Mouse (Mus musculus): Measurements from ENCODE around the gene Srpk1. TPM values are rescaled to one million over a fixed set of nuclear protein-coding genes. Genes with fewer than 3 reads are reported as not detected.

The Srpk1 gene
- total and polyA plus RNA-seq, 3 experiments = 60.8 to 129 (median 65.9) TPM

GRCm38 (mm10) chr17:28618124-28618523 is 4.4 kb downstream of the Srpk1 start:
- dilution Hi-C loops (cut with MboI; ENCODE audit: extremely low pct_ligation_motif_present, extremely low pct_unique_long_range_greater_than_20kb, low sequenced_read_pairs) (no loop called here), in situ Hi-C loops (cut with MboI; ENCODE audit: low pct_ligation_motif_present, low pct_unique_long_range_greater_than_20kb, low sequenced_read_pairs) (no loop called here)
- H3K79me2 ChIP-seq (replicated peaks; ENCODE audit: control insufficient read depth, extremely low read depth, insufficient read depth, poor library complexity, severe bottlenecking) = peaks cover 82% of the 10 kb centered on the region
- H3K27ac ChIP-seq (ENCODE audit: insufficient read depth, low read depth) = no peak overlapping the region
- no peak for DNase-seq (ENCODE audit: extremely low read depth)
- H3K27me3 ChIP-seq (replicated peaks) = no peaks in the 10 kb centered on the region
- no peak overlapping the region for H3K9ac ChIP-seq (ENCODE audit: insufficient read depth, low read depth)
- peaks cover 35 to 63% of the 10 kb centered on the region in 2 experiments for H3K36me3 ChIP-seq (replicated peaks in 1 of 2; ENCODE audit: control insufficient read depth in 1 of 2, insufficient read depth in 1 of 2, low read length in 1 of 2)
- TF ChIP-seq HCFC1 (IDR thresholded peaks at IDR 0.05; ENCODE audit: low read depth, low read length) (no peak), SIN3A (IDR thresholded peaks at IDR 0.05; ENCODE audit: low read length) (no peak), SMC3 (IDR thresholded peaks at IDR 0.05; ENCODE audit: low read depth, low read length) (no peak), ELF1 (IDR thresholded peaks at IDR 0.05; ENCODE audit: low read depth, low read length) (no peak), USF1 (IDR thresholded peaks at IDR 0.05; ENCODE audit: low read depth, low read length) (no peak), POLR2AphosphoS2 (IDR thresholded peaks at IDR 0.05; ENCODE audit: low read depth, low read length) (no peak), UBTF (IDR thresholded peaks at IDR 0.05; ENCODE audit: low read depth, low read length) (no peak), CHD2 (IDR thresholded peaks at IDR 0.05; ENCODE audit: low read length) (no peak)
- H3K9me3 ChIP-seq (replicated peaks; ENCODE audit: low read length) = no peaks in the 10 kb centered on the region
- peaks cover 3 to 47% of the 10 kb centered on the region in 2 experiments for H3K4me1 ChIP-seq (ENCODE audit: control insufficient read depth in 1 of 2, insufficient read depth in 2 of 2)
- H3K4me3 ChIP-seq (replicated peaks in 1 of 3; ENCODE audit: low read depth in 2 of 3, low read length in 2 of 3, poor library complexity in 1 of 3) = no peak overlapping the region
- H3K4me2 ChIP-seq (ENCODE audit: insufficient read depth, low read depth, poor library complexity, severe bottlenecking) = no peak overlapping the region

- Histone ChIP-seq H3K27me3 (replicated peaks) (no peaks in the 10 kb centered on the region), H3K9me3 (replicated peaks; ENCODE audit: low read length) (no peaks in the 10 kb centered on the region), H3K27ac (ENCODE audit: insufficient read depth, low read depth) (no peak overlapping the region), H3K36me3 (replicated peaks in 1 of 2; ENCODE audit: control insufficient read depth in 1 of 2, insufficient read depth in 1 of 2, low read length in 1 of 2) (peaks cover 35 to 66% of the 10 kb centered on the region in 2 experiments), H3K79me2 (replicated peaks; ENCODE audit: control insufficient read depth, extremely low read depth, insufficient read depth, poor library complexity, severe bottlenecking) (peaks cover 84% of the 10 kb centered on the region), H3K4me1 (ENCODE audit: control insufficient read depth in 1 of 2, insufficient read depth in 2 of 2) (peaks cover 3 to 46% of the 10 kb centered on the region in 2 experiments), H3K4me2 (ENCODE audit: insufficient read depth, low read depth, poor library complexity, severe bottlenecking) (no peak overlapping the region), H3K4me3 (replicated peaks in 1 of 3; ENCODE audit: low read depth in 2 of 3, low read length in 2 of 3, poor library complexity in 1 of 3) (no peak overlapping the region), H3K9ac (ENCODE audit: insufficient read depth, low read depth) (no peak overlapping the region)
- in situ Hi-C loops (cut with MboI; ENCODE audit: low pct_ligation_motif_present, low pct_unique_long_range_greater_than_20kb, low sequenced_read_pairs) = no loop called here
- no peak for DNase-seq (ENCODE audit: extremely low read depth)
- TF ChIP-seq NELFE (IDR thresholded peaks at IDR 0.05; ENCODE audit: low read depth, low read length) (no peak), ZMIZ1 (IDR thresholded peaks at IDR 0.05; ENCODE audit: low read depth, low read length) (no peak), ZKSCAN1 (IDR thresholded peaks at IDR 0.05; ENCODE audit: borderline replicate concordance, low read depth, low read length) (no peak), POLR2A (IDR thresholded peaks at IDR 0.05; ENCODE audit: low read depth, low read length) (no peak), CHD1 (IDR thresholded peaks at IDR 0.05; ENCODE audit: low read depth, low read length) (no peak), BHLHE40 (IDR thresholded peaks at IDR 0.05; ENCODE audit: low read depth, low read length) (no peak), UBTF (IDR thresholded peaks at IDR 0.05; ENCODE audit: low read depth, low read length) (no peak), MYC (IDR thresholded peaks at IDR 0.05; ENCODE audit: low read depth, low read length) (no peak), USF1 (IDR thresholded peaks at IDR 0.05; ENCODE audit: low read depth, low read length) (no peak), POLR2AphosphoS2 (IDR thresholded peaks at IDR 0.05; ENCODE audit: low read depth, low read length) (no peak), CTCF (conservative IDR thresholded peaks at IDR 0.05 in 1 of 2, IDR thresholded peaks at IDR 0.05 in 1 of 2; ENCODE audit: low read depth in 2 of 2, low read length in 2 of 2) (no peak), JUND (conservative IDR thresholded peaks at IDR 0.05; ENCODE audit: low read depth, low read length) (no peak), MEF2A (IDR thresholded peaks at IDR 0.05; ENCODE audit: borderline replicate concordance, low read depth, low read length) (no peak), JUN (IDR thresholded peaks at IDR 0.05; ENCODE audit: insufficient read depth, low read depth, low read length) (no peak)
- dilution Hi-C loops (cut with MboI; ENCODE audit: extremely low pct_ligation_motif_present, extremely low pct_unique_long_range_greater_than_20kb, low sequenced_read_pairs) = no loop called here
Measured at GRCm38 (mm10) chr17:28617636-28618035, 4.9 kb downstream of the Srpk1 start.
